Mouse (Mus musculus) splenic B cell, adult 2 months (primary cell): ENCODE measurements around the gene Sorcs3.

Experiments used
- DNase-seq: peaks from one replicate; pipeline ENCODE4 v3.0.0-alpha.2; 2011; ENCODE audit warnings: low read depth, low spot score
- H3K27me3 ChIP-seq: 2 replicates; pipeline ENCODE4 v1.6.1; 2012; ENCODE audit warnings: mild to moderate bottlenecking, low read length, moderate library complexity, mixed read lengths; ENCODE audit not compliant: control insufficient read depth, poor library complexity, insufficient read depth, severe bottlenecking
- H3K36me3 ChIP-seq: 2 replicates; pipeline ENCODE4 v1.6.1; 2012; ENCODE audit warnings: mild to moderate bottlenecking, low read length, moderate library complexity, mixed read lengths; ENCODE audit not compliant: control insufficient read depth, poor library complexity, insufficient read depth, severe bottlenecking

Gene Sorcs3

GRCm38 (mm10) chr19:48240960-48241359, 35.1 kb downstream of the Sorcs3 start:
- DNase-seq: no peak
- no peaks in the 10 kb centered on the region for H3K36me3 ChIP-seq
- no peaks in the 10 kb centered on the region for H3K27me3 ChIP-seq

- DNase-seq: no peak
- Histone ChIP-seq H3K27me3 (no peaks in the 10 kb centered on the region), H3K36me3 (no peaks in the 10 kb centered on the region)
These were observed 38.2 kb downstream of the Sorcs3 start for GRCm38 (mm10) chr19:48244036-48244435.

- Histone ChIP-seq H3K27me3 (no peaks in the 10 kb centered on the region), H3K36me3 (no peaks in the 10 kb centered on the region)
- DNase-seq: no peak
These were observed 53.4 kb downstream of the Sorcs3 start for GRCm38 (mm10) chr19:48259223-48259622.

- Histone ChIP-seq H3K36me3 (no peaks in the 10 kb centered on the region), H3K27me3 (no peaks in the 10 kb centered on the region)
- no peak for DNase-seq
These were observed 54.8 kb downstream of the Sorcs3 start for GRCm38 (mm10) chr19:48260671-48261070.

- no peak for DNase-seq
- H3K36me3 ChIP-seq: no peaks in the 10 kb centered on the region
- H3K27me3 ChIP-seq: no peaks in the 10 kb centered on the region
These were observed 57.9 kb downstream of the Sorcs3 start for GRCm38 (mm10) chr19:48263750-48264149.

- Histone ChIP-seq H3K36me3 (no peaks in the 10 kb centered on the region), H3K27me3 (no peaks in the 10 kb centered on the region)
- no peak for DNase-seq
These were observed 74.4 kb downstream of the Sorcs3 start for GRCm38 (mm10) chr19:48280273-48280672.

GRCm38 (mm10) chr19:48282250-48282649, 76.4 kb downstream of the Sorcs3 start:
- no peak for DNase-seq
- Histone ChIP-seq H3K27me3 (no peaks in the 10 kb centered on the region), H3K36me3 (no peaks in the 10 kb centered on the region)

GRCm38 (mm10) chr19:48283217-48283616, 77.4 kb downstream of the Sorcs3 start:
- DNase-seq: no peak
- no peaks in the 10 kb centered on the region for H3K36me3 ChIP-seq

GRCm38 (mm10) chr19:48285602-48286225, 79.9 kb downstream of the Sorcs3 start:
- Histone ChIP-seq H3K27me3 (no peaks in the 10 kb centered on the region), H3K36me3 (no peaks in the 10 kb centered on the region)
- DNase-seq: no peak

More at GRCm38 (mm10) chr19:48283217-48283616, 77.4 kb downstream of the Sorcs3 start:
- H3K27me3 ChIP-seq: no peaks in the 10 kb centered on the region

- DNase-seq: no peak
- no peaks in the 10 kb centered on the region for H3K27me3 ChIP-seq
- H3K36me3 ChIP-seq: no peaks in the 10 kb centered on the region
These were observed 88.4 kb downstream of the Sorcs3 start for GRCm38 (mm10) chr19:48294251-48294650.

- no peaks in the 10 kb centered on the region for H3K36me3 ChIP-seq
- H3K27me3 ChIP-seq: no peaks in the 10 kb centered on the region
- DNase-seq: no peak
These were observed 92.6 kb downstream of the Sorcs3 start for GRCm38 (mm10) chr19:48298384-48298783.

- no peaks in the 10 kb centered on the region for H3K36me3 ChIP-seq
- no peaks in the 10 kb centered on the region for H3K27me3 ChIP-seq
- no peak for DNase-seq
These were observed 94.8 kb downstream of the Sorcs3 start for GRCm38 (mm10) chr19:48300440-48301231.

- H3K36me3 ChIP-seq: no peaks in the 10 kb centered on the region
- no peak for DNase-seq
These were observed 95.5 kb downstream of the Sorcs3 start for GRCm38 (mm10) chr19:48301300-48301699.

GRCm38 (mm10) chr19:48308341-48308740, 102.5 kb downstream of the Sorcs3 start:
- no peaks in the 10 kb centered on the region for H3K36me3 ChIP-seq
- DNase-seq: no peak
- H3K27me3 ChIP-seq: no peaks in the 10 kb centered on the region

More at GRCm38 (mm10) chr19:48301300-48301699, 95.5 kb downstream of the Sorcs3 start:
- no peaks in the 10 kb centered on the region for H3K27me3 ChIP-seq

- Histone ChIP-seq H3K36me3 (no peaks in the 10 kb centered on the region), H3K27me3 (no peaks in the 10 kb centered on the region)
- DNase-seq: no peak
These were observed 103.9 kb downstream of the Sorcs3 start for GRCm38 (mm10) chr19:48309531-48310337.
